Mouse (Mus musculus) embryonic fibroblast, embryonic 13.5 days (primary cell): ENCODE results near the gene Mgat3.

Experiments used
- CTCF ChIP-seq: IDR thresholded peaks from 2 replicates; pipeline ENCODE4 v1.5.1; 2011; ENCODE audit warnings: mild to moderate bottlenecking, control low read depth, low read length, moderate library complexity, borderline replicate concordance; ENCODE audit not compliant: insufficient read depth
- POLR2A ChIP-seq: IDR thresholded peaks from 2 replicates; pipeline ENCODE4 v1.6.1; 2011; ENCODE audit warnings: low read depth, mild to moderate bottlenecking, control low read depth, low read length, moderate library complexity

GRCm38 (mm10) chr15:80217476-80217875 lies 44.0 kb downstream of the Mgat3 start:
- TF ChIP-seq CTCF (no peak), POLR2A (no peak)
